Mouse (Mus musculus): ENCODE measurements at regions not wholly inside any gene's neighbourhood (a gene's known extent, or its start where the extent isn't known, plus 50 kb on each side); places are given as distances from the start of the nearest gene placed in this dataset.

- no peak for DNase-seq
- intact Hi-C loops (cut with DNase I) = no loop called here
Measured at GRCm38 (mm10) chr6:139099273-139099672, 402.5 kb downstream of the Rergl start.

DNA sequence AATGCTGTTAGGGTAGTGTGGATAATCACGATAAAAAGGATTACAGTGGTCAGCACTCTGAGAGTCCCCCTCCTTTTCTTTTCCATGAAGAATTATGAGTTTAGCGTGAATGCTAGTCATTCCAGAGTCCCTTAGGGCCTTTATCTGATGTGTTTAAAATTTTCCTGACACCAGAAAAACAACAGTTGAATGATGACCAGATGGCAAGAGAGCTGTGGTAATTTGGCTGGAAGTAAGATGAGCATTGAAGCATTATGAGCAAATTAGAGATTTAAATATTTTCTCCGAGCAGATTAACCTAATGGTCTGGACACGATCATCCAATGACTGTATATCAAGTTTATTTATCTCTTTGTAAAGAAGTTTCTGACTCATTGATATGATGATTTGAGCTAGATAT, 417.1 kb upstream of the Igbp1b start:
- no peak for DNase-seq
- intact Hi-C loops (cut with DNase I) = no loop called here

- intact Hi-C loops (cut with DNase I) = no loop called here
- DNase-seq = no peak
Measured at GRCm38 (mm10) chr6:139027696-139028095, 369.4 kb upstream of the Igbp1b start.

DNA sequence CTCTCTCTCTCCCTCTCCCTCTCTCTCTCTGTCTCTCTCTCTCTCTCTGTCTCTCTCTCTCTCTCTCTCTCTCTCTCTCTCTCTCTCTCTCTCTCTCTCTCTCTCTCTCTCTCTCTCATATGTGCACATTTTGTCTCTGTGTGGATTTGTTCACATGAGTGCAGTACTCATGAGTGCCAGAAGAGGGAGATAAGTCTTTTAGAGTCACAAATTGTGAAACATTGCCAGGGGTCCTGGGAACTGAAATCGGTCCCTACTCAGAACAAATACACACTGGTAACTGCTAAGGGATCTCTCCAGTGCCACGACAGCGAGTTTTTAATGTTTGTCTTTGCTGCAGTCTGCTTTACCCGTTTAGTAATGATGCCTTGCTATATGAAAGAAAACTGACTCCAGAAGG, 356.2 kb upstream of the Igbp1b start:
- intact Hi-C loops (cut with DNase I) = no loop called here

DNA sequence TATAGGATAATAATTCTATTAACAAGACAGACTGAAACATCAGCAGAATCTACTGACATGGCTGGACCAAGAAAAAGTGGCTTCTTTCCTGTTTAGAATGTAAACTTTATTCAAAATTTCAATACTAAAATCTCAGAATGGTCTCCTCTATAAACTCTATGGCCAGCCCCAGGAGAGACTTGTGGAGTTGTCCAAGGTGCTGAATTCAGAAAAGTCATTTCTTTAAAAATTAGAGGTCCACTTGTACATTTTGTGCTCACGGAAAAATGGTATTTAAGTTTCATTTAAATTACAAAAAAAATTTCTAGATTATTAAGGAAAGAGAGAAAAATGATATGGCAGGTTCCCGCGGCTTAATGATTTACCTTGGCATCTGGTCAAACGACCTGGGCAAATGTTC, 352.2 kb upstream of the Igbp1b start:
- no peak for DNase-seq
- intact Hi-C loops (cut with DNase I) = no loop called here

More for the DNA sequence above, 356.2 kb upstream of the Igbp1b start:
- DNase-seq = no peak

Data from heart, postnatal 14 days (tissue).